Mouse (Mus musculus): ENCODE results near the gene Tufm.

The Tufm gene

GRCm38 (mm10) chr7:126487052-126487483 is at the start of gene Tufm:
Gene Tufm (plus strand): TSS chr7:126487361.
- DNase-seq, result peak; percentile 97

- DNase-seq, result no peak
These were observed 47.0 kb upstream of the Tufm start for GRCm38 (mm10) chr7:126440134-126440533.

- DNase-seq, result no peak
These were observed 43.2 kb upstream of the Tufm start for GRCm38 (mm10) chr7:126443997-126444396.

- peak; percentile 3 for DNase-seq
These were observed 42.6 kb upstream of the Tufm start for GRCm38 (mm10) chr7:126444536-126444935.

- DNase-seq, result no peak
These were observed 41.9 kb upstream of the Tufm start for GRCm38 (mm10) chr7:126445104-126445815.

GRCm38 (mm10) chr7:126446217-126446616 is 40.9 kb upstream of the Tufm start:
- DNase-seq, result peak; percentile 3

GRCm38 (mm10) chr7:126448481-126448880 is 38.7 kb upstream of the Tufm start:
- peak; percentile 4 for DNase-seq

- DNase-seq, result peak; percentile 7
These were observed 37.2 kb upstream of the Tufm start for GRCm38 (mm10) chr7:126449991-126450390.

GRCm38 (mm10) chr7:126450641-126451040 is 36.5 kb upstream of the Tufm start:
- peak; percentile 4 for DNase-seq

- peak; percentile 3 for DNase-seq
These were observed 34.9 kb upstream of the Tufm start for GRCm38 (mm10) chr7:126452244-126452643.

GRCm38 (mm10) chr7:126453861-126454260 is 33.3 kb upstream of the Tufm start:
- no peak for DNase-seq

GRCm38 (mm10) chr7:126455242-126455641 is 31.9 kb upstream of the Tufm start:
- DNase-seq, result no peak

- DNase-seq, result no peak
These were observed 30.5 kb upstream of the Tufm start for GRCm38 (mm10) chr7:126456382-126457266.

GRCm38 (mm10) chr7:126458225-126458624 is 28.9 kb upstream of the Tufm start:
- DNase-seq, result no peak

- no peak for DNase-seq
These were observed 28.1 kb upstream of the Tufm start for GRCm38 (mm10) chr7:126458844-126459618.

GRCm38 (mm10) chr7:126460623-126461399 is 26.4 kb upstream of the Tufm start:
- peak; percentile 4 for DNase-seq

- peak; percentile 2 for DNase-seq
These were observed 25.5 kb upstream of the Tufm start for GRCm38 (mm10) chr7:126461626-126462025.

GRCm38 (mm10) chr7:126463004-126463403 is 24.2 kb upstream of the Tufm start, which contains the start of gene Atp2a1:
Gene Atp2a1 (minus strand): TSS chr7:126463108.
- peak; percentile 17 for DNase-seq

GRCm38 (mm10) chr7:126463547-126463946 is 23.6 kb upstream of the Tufm start:
- DNase-seq, result no peak

- DNase-seq, result peak; percentile 26
These were observed 23.0 kb upstream of the Tufm start for GRCm38 (mm10) chr7:126464121-126464520.

- no peak for DNase-seq
These were observed 22.3 kb upstream of the Tufm start for GRCm38 (mm10) chr7:126464836-126465235.

Data from kidney, postnatal 10 days (tissue).